Mouse (Mus musculus): Measurements from ENCODE around the gene Tmprss11c. TPM values are rescaled to one million over a fixed set of nuclear protein-coding genes. Genes with fewer than 3 reads are reported as not detected.

Gene Tmprss11c
- not detected for total RNA-seq (2023)

GRCm38 (mm10) chr5:86289208-86289607, at the start of gene Tmprss11c:
Tmprss11c (minus strand) TSS chr5:86289308.

GRCm38 (mm10) chr5:86197801-86198200, 91.3 kb downstream of the Tmprss11c start, which contains the start of gene Gnrhr:
Gnrhr (minus strand) TSS chr5:86197901.

Other genes starting within 250 kb of the Tmprss11c start
- gene Cenpc1, start 223.7 kb downstream of the Tmprss11c start, total RNA-seq (2023) = 10 to 100 TPM; 21.3 to 26.1 TPM
- gene Stap1, start 217.6 kb downstream of the Tmprss11c start, total RNA-seq (2023) = 10 to 100 TPM; 51.9 to 55.7 TPM
- 10 to 100 TPM; 16.6 to 18.2 TPM for gene Uba6, start 116.5 kb downstream of the Tmprss11c start, total RNA-seq (2023)
- gene Gnrhr, start 91.4 kb downstream of the Tmprss11c start, total RNA-seq (2023) = not detected
- not detected for gene Tmprss11d, start 84.1 kb upstream of the Tmprss11c start, total RNA-seq (2023)
- not detected for gene Tmprss11a, start 179.7 kb upstream of the Tmprss11c start, total RNA-seq (2023)
- gene Tmprss11g, start 229.3 kb upstream of the Tmprss11c start, total RNA-seq (2023) = not detected